Mouse (Mus musculus) liver, adult 2 months (tissue): Measurements from ENCODE around the gene Ccdc190.
A peak's percentile ranks its signal among the peaks of the same experiment; 100 is the strongest.

Experiments
- CTCF ChIP-seq: fragments of 200-500 bp; IDR thresholded peaks from 2 replicates; pipeline ENCODE4 v1.5.1; 2011; ENCODE audit warnings: low read depth, low read length, control low read depth
- POLR2A ChIP-seq: fragments of 200-500 bp; IDR thresholded peaks from 2 replicates; pipeline ENCODE4 v1.6.1; 2011; ENCODE audit warnings: low read length, control low read depth; ENCODE audit not compliant: insufficient read depth; ENCODE audit errors: extremely low read depth

- TF ChIP-seq CTCF (peak; percentile 60), POLR2A (no peak)
Measured at GRCm38 (mm10) chr1:169939345-169939744, 10.9 kb downstream of the Ccdc190 start.
